Mouse (Mus musculus): ENCODE data around the gene Sft2d1.

- TF ChIP-seq CTCF (IDR thresholded peaks at IDR 0.05; ENCODE audit: control insufficient read depth, insufficient read depth, insufficient read length) (no peak), USF1 (IDR thresholded peaks at IDR 0.05; ENCODE audit: low read depth) (no peak), MYOG (IDR thresholded peaks at IDR 0.05; ENCODE audit: control insufficient read depth, extremely low read depth, insufficient read length) (no peak), MAX (IDR thresholded peaks at IDR 0.05) (no peak), FOSL1 (IDR thresholded peaks at IDR 0.05; ENCODE audit: insufficient read depth, low read length, poor library complexity, severe bottlenecking) (no peak), CEBPB (IDR thresholded peaks at IDR 0.05; ENCODE audit: low read depth) (no peak)
Observed at GRCm38 (mm10) chr17:8355692-8356091, 44.8 kb downstream of the Sft2d1 start, which contains the start of gene T2.

Measured in C2C12 (cell line).